Mouse (Mus musculus) midbrain, embryonic 11.5 days (tissue): ENCODE results near the gene Cdk8. TPM values are rescaled to one million over a fixed set of nuclear protein-coding genes. Genes with fewer than 3 reads are reported as not detected.

Experiments
- ATAC-seq: fragments of 200-750 bp; cut with Nextera tagmentation; 2 replicates; pipeline ENCODE4 v1.8.0; 2017; ENCODE audit warnings: moderate TSS enrichment, moderate library complexity; ENCODE audit not compliant: low FRiP score
- DNase-seq: peaks from one replicate; pipeline ENCODE4 v3.0.0; 2015; ENCODE audit warnings: low spot score; ENCODE audit errors: missing footprints
- H3K27ac ChIP-seq: fragments of 300-500 bp; sonication (generic); 2 replicates; pipeline ENCODE4 v1.5.1; 2014; ENCODE audit warnings: low read depth, low read length
- H3K27me3 ChIP-seq: fragments of 300-500 bp; sonication (generic); 2 replicates; pipeline ENCODE4 v1.6.1; 2014; ENCODE audit warnings: mild to moderate bottlenecking, low read length, moderate library complexity, mixed read lengths; ENCODE audit not compliant: control insufficient read depth, insufficient read depth
- H3K36me3 ChIP-seq: fragments of 300-500 bp; sonication (generic); 2 replicates; pipeline ENCODE4 v1.6.1; 2014; ENCODE audit warnings: mild to moderate bottlenecking, low read length, moderate library complexity, mixed read lengths; ENCODE audit not compliant: control insufficient read depth, insufficient read depth
- H3K4me1 ChIP-seq: fragments of 300-500 bp; sonication (generic); 2 replicates; pipeline ENCODE4 v1.6.1; 2014; ENCODE audit warnings: low read length; ENCODE audit not compliant: control insufficient read depth, insufficient read depth
- H3K4me2 ChIP-seq: fragments of 300-500 bp; sonication (generic); 2 replicates; pipeline ENCODE4 v1.6.1; 2014; ENCODE audit warnings: mild to moderate bottlenecking, moderate library complexity
- H3K4me3 ChIP-seq: fragments of 300-500 bp; sonication (generic); 2 replicates; pipeline ENCODE4 v1.5.1; 2014; ENCODE audit warnings: low read depth, low read length
- H3K9ac ChIP-seq: fragments of 300-500 bp; sonication (generic); 2 replicates; pipeline ENCODE4 v1.6.1; 2014; ENCODE audit warnings: low read length
- H3K9me3 ChIP-seq: fragments of 300-500 bp; sonication (generic); 2 replicates; pipeline ENCODE4 v1.6.1; 2016; ENCODE audit warnings: low read length; ENCODE audit not compliant: control insufficient read depth
- WGBS: fragments of 180-500 bp; shearing (Covaris S2); extraction: QIAGEN DNeasy Blood & Tissue Kit; methylation state at CpG from one replicate; pipeline ENCODE4 v1.1.7; 2014; 5-methylcytosine and 5-hydroxymethylcytosine counted together
- polyA plus RNA-seq: library from polyadenylated mRNA; unstranded; fragments of >200 nt; fragmentation: Nextera tagmentation; extraction: Ambion mirVana; gene quantifications from 2 replicates; pipeline ENCODE4 v1.2.1, GENCODE M21; 2014

The Cdk8 gene
- polyA plus RNA-seq, 1 experiment from 2014 or later: 39.2 TPM

DNA sequence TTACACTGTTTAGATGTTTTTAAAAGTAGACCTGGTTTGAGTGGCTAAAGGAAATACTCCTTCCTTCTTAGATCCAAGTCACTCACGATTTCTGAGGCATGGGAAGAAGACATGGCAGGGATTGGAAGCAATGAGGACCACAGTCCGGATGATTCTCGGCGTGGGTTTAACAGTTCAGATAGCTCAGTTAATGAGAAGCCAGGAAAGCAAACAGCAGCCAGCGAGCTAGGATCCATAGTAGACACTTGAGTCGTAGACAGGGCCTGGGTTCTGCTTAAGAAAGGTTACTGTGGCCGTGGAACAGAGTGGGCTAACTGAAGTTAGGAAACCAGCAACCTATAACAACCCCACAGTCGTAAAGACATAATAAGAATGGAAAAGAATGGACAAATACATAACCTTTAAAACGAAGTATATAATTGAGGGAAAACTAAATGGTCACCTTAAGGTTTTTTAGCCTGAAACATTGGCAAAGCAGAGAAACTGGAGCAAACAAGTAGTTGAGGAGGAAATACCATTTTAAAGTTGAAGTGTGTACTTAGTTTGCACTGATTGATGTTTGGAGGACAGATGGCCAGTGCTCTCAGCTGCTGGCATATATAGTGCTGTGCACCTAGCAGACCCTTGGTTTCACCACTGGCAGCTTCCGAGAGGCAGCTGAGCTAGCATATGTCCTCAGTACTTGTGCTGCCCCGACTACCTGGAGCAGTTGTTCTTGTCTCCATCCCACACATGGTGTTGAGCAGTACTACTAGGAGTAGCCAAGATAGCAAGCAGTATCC lies 63.1 kb downstream of the Cdk8 start:
- WGBS: 90% methylated on average over 11 of the region's 11 CpGs
- ATAC-seq (no peak), DNase-seq (no peak)
- Histone ChIP-seq H3K4me2 (no peak overlapping the region), H3K27ac (no peak overlapping the region), H3K36me3 (peaks cover 6% of the 10 kb centered on the region; the same call in 1 of the 2 replicates), H3K4me3 (no peak overlapping the region), H3K9me3 (no peaks in the 10 kb centered on the region), H3K4me1 (no peaks in the 10 kb centered on the region), H3K27me3 (no peaks in the 10 kb centered on the region), H3K9ac (no peak overlapping the region)

DNA sequence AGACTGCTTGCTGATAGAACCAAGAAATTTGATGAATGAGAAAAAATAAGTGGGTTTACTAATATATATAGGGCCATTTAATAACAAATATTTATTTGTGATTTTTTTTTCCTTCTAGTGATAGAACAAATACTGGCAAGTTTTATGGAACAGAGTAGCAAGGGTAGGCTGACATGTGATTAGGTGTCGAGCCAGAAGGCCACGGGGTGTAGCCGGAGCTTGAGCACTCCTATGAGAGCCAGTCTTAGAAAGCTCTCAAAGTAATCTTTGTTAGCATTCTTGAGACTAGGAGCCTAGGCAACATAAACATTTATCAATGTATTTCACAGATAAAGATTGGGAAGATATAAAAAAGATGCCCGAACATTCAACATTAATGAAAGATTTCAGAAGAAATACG lies 63.8 kb downstream of the Cdk8 start:
- WGBS: 98% methylated on average over 5 of the region's 5 CpGs
- no peak for ATAC-seq

DNA sequence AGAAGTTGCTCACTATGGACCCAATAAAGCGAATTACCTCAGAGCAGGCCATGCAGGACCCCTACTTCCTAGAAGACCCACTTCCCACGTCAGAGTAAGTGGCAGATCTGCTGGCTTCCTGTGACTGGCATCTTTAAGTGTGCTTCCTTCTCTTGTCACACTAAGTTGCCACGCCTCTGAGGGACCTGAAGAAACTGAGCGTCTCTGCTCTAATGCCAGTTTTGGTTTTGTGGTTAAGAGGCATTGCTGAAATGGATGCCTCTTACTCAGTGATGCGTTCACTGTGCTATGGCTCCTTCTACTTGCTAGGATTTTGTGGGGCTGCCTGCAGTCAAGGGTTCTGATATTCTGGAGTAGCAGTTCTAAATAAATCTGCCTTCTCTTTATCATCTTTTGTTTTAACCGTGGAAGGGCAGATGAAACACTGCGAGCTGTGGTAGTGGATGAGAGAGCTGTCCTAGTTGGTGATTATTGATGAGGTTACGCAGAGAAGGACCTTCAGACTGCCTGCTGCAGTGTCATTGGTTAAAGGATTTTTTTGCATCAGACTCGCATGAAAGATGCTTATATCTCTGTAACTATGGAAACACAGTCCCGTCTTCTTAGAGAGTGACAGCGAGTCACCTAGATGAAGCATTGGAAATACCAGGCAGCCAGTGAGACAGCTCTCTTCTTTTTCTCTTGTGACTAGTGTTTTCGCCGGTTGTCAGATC lies 67.9 kb downstream of the Cdk8 start:
- Histone ChIP-seq H3K4me3 (no peak overlapping the region), H3K4me1 (no peaks in the 10 kb centered on the region), H3K9me3 (no peaks in the 10 kb centered on the region), H3K9ac (no peak overlapping the region), H3K36me3 (peaks cover 6% of the 10 kb centered on the region; the same call in 1 of the 2 replicates), H3K27ac (no peak overlapping the region), H3K27me3 (no peaks in the 10 kb centered on the region), H3K4me2 (no peak overlapping the region)
- ATAC-seq (no peak), DNase-seq (no peak)
- WGBS: 91% methylated on average over 13 of the region's 13 CpGs

More for the DNA sequence above, 63.8 kb downstream of the Cdk8 start:
- no peaks in the 10 kb centered on the region for H3K27me3 ChIP-seq
- no peak overlapping the region for H3K9ac ChIP-seq
- no peak overlapping the region for H3K4me3 ChIP-seq
- H3K27ac ChIP-seq: no peak overlapping the region
- no peak for DNase-seq
- H3K4me1 ChIP-seq: no peaks in the 10 kb centered on the region
- H3K4me2 ChIP-seq: no peak overlapping the region
- H3K36me3 ChIP-seq: peaks cover 6% of the 10 kb centered on the region; the same call in 1 of the 2 replicates
- no peaks in the 10 kb centered on the region for H3K9me3 ChIP-seq

DNA sequence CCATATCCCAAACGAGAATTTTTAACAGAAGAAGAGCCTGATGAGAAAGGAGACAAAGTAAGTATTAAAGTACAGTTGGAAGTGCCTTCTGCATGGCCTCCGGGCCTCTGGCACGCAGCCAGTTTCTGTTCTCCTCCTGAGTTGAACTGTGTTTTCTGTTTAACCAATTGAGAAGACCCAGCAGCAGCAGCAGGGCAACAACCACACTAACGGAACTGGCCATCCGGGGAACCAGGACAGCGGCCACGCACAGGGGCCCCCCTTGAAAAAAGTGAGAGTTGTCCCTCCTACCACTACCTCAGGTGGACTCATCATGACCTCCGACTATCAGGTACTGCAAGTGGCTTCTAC lies 68.5 kb downstream of the Cdk8 start:
- DNase-seq (no peak), ATAC-seq (no peak)
- WGBS: 95% methylated on average over 8 of the region's 8 CpGs
- Histone ChIP-seq H3K27ac (no peak overlapping the region), H3K4me2 (no peak overlapping the region), H3K9me3 (no peaks in the 10 kb centered on the region), H3K27me3 (no peaks in the 10 kb centered on the region), H3K36me3 (peaks cover 6% of the 10 kb centered on the region), H3K4me3 (no peak overlapping the region), H3K4me1 (no peaks in the 10 kb centered on the region), H3K9ac (no peak overlapping the region)

DNA sequence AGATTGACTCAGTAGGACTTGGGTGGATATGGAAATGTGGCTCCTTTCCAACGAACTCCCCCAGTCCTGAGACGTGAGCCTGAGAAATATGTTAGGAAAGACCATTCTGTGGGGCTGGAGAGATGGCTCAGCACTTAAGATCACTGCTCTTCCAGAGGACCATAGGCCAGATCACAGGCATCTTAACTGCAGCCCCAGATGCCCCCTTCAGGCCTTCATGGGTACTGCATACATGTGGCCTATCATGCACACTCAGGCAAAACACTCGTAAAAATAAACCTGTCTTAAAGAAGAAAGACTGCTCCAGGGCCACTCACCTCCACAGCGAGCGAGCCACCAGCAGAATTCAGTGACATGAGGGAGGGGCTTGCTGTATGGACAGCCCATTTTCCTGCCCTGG lies 72.4 kb downstream of the Cdk8 start:
- DNase-seq: peak; percentile 94
- Histone ChIP-seq H3K4me3 (no peak overlapping the region), H3K4me2 (no peak overlapping the region), H3K4me1 (no peaks in the 10 kb centered on the region), H3K9ac (no peak overlapping the region), H3K36me3 (no peaks in the 10 kb centered on the region; the same call in none of the 2 replicates), H3K9me3 (no peaks in the 10 kb centered on the region), H3K27me3 (no peaks in the 10 kb centered on the region), H3K27ac (no peak overlapping the region)
- 89% methylated on average over 5 of the region's 5 CpGs for WGBS
- peak; percentile 48 for ATAC-seq

DNA sequence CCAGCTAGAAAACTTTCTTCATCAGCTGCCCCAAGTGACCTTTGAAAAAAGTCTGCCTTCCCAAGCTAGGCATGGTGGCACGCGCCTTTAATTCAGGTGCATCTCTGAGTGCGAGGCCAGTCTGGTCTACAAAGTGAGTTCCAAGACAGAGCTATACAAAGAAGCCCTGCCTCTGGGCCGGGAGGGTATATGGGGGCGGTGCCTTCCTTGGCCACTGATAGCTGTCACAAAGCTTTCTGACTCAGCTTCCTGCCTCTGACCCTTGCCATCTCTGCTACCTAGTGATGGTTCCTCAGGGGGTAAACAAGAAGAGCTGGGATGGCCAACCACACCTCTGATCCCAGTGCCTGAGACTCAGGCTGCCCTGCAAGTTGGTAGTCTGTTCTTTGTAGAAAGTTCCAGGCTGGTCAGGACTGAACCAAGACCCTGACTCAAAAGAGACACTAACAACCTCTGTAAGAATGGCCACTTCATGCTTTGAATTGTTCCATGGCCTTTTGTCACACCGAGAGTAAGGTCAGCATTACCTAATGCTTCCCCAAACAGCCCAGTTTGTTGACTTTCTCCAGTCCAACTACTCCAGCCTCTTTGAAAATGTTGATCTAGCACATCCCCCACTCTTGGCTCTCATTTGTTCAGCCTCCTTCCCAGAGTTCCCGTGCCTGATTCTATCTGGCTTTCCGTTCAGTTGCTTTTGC lies 76.2 kb downstream of the Cdk8 start:
- no peak for ATAC-seq
- Histone ChIP-seq H3K4me2 (no peak overlapping the region), H3K9me3 (no peaks in the 10 kb centered on the region), H3K4me1 (no peaks in the 10 kb centered on the region), H3K9ac (no peak overlapping the region), H3K27me3 (no peaks in the 10 kb centered on the region), H3K27ac (no peak overlapping the region), H3K4me3 (no peak overlapping the region), H3K36me3 (no peaks in the 10 kb centered on the region; the same call in none of the 2 replicates)
- WGBS: 88% methylated on average over 8 of the region's 8 CpGs
- DNase-seq: no peak

DNA sequence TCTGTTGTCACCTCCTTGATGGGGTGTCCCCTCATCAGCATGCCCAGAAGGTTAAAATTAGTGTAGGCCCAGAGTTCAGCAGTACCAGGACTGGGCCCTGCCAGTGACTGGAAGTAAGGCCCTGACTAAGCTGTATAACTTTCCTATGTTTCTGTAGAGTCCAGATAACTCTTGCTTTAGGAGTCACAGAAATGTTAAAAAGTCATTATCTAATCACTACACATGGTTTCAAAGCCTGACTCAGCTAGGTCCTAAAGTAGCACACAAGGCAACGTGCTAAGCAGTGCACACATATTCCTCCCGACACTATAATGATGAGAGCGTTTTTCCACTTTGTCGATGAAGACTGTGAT lies 76.7 kb downstream of the Cdk8 start:
- no peaks in the 10 kb centered on the region for H3K27me3 ChIP-seq
- no peak overlapping the region for H3K4me3 ChIP-seq
- H3K9ac ChIP-seq: no peak overlapping the region
- ATAC-seq (no peak), DNase-seq (no peak)
- H3K4me1 ChIP-seq: no peaks in the 10 kb centered on the region
- H3K36me3 ChIP-seq: no peaks in the 10 kb centered on the region; the same call in none of the 2 replicates
- H3K9me3 ChIP-seq: no peaks in the 10 kb centered on the region
- WGBS: 98% methylated on average over 4 of the region's 4 CpGs
- no peak overlapping the region for H3K4me2 ChIP-seq
- no peak overlapping the region for H3K27ac ChIP-seq

DNA sequence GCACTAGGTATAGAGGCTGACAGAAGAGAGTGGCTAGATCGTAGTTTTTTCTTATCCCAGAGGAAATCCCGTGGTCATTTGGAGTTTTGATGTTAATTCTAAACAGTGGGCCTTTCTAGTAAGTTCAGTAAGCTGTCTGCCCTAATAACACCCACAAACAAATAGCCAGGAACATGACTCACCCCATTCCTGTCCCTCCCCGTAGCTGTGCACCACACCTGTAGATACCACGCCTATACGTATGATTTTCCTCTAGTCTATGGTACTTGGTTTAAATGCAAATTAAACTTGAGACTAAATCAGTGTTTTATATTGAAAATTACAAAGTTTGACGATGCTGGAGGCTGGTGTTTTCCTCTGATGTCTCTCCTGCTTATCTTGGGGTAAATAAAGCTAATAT lies 83.5 kb downstream of the Cdk8 start:
- WGBS: 89% methylated on average over 6 of the region's 6 CpGs
- no peak for ATAC-seq
- Histone ChIP-seq H3K27me3 (no peaks in the 10 kb centered on the region), H3K9ac (no peak overlapping the region), H3K36me3 (no peaks in the 10 kb centered on the region), H3K4me3 (no peak overlapping the region), H3K27ac (no peak overlapping the region), H3K9me3 (no peaks in the 10 kb centered on the region), H3K4me1 (no peaks in the 10 kb centered on the region), H3K4me2 (no peak overlapping the region)
- DNase-seq: no peak
